Mouse (Mus musculus) midbrain, postnatal 0 days (tissue): ENCODE results near the gene Cyren. TPM values are rescaled to one million over a fixed set of nuclear protein-coding genes. Genes with fewer than 3 reads are reported as not detected.

Source experiments
- ATAC-seq: fragments of 200-750 bp; cut with Nextera tagmentation; 2 replicates; pipeline ENCODE4 v1.8.0; 2017; ENCODE audit warnings: moderate number of reproducible peaks, mild to moderate bottlenecking, moderate TSS enrichment, moderate library complexity; ENCODE audit not compliant: low FRiP score
- DNase-seq: peaks from one replicate; pipeline ENCODE4 v3.0.0-alpha.2; 2015; ENCODE audit warnings: low spot score
- H3K27ac ChIP-seq: fragments of 300-500 bp; sonication (generic); 2 replicates; pipeline ENCODE4 v1.5.1; 2014; ENCODE audit warnings: low read depth, mild to moderate bottlenecking, low read length, mixed read lengths
- H3K27me3 ChIP-seq: fragments of 300-500 bp; sonication (generic); 2 replicates; pipeline ENCODE4 v1.6.1; 2014; ENCODE audit warnings: low read length, control low read depth, mixed read lengths; ENCODE audit not compliant: insufficient read depth
- H3K36me3 ChIP-seq: fragments of 300-500 bp; sonication (generic); 2 replicates; pipeline ENCODE4 v1.6.1; 2014; ENCODE audit warnings: low read length, control low read depth, mixed read lengths; ENCODE audit not compliant: insufficient read depth
- H3K4me1 ChIP-seq: fragments of 300-500 bp; sonication (generic); 2 replicates; pipeline ENCODE4 v1.6.1; 2014; ENCODE audit warnings: mild to moderate bottlenecking, control low read depth, antibody characterized with exemption, low read length, mixed read lengths; ENCODE audit not compliant: insufficient read depth
- H3K4me2 ChIP-seq: fragments of 300-500 bp; sonication (generic); 2 replicates; pipeline ENCODE4 v1.6.1; 2014; ENCODE audit warnings: low read depth, mild to moderate bottlenecking, low read length, mixed read lengths; ENCODE audit not compliant: poor library complexity, severe bottlenecking
- H3K4me3 ChIP-seq: fragments of 300-500 bp; sonication (generic); 2 replicates; pipeline ENCODE4 v1.5.1; 2014; ENCODE audit warnings: low read depth, mild to moderate bottlenecking, low read length, moderate library complexity
- H3K9ac ChIP-seq: fragments of 300-500 bp; sonication (generic); replicated peaks from 2 replicates; pipeline ENCODE4 v1.6.1; 2014; ENCODE audit warnings: mild to moderate bottlenecking, low read length, moderate library complexity, mixed read lengths; ENCODE audit not compliant: poor library complexity, severe bottlenecking
- H3K9me3 ChIP-seq: fragments of 300-500 bp; sonication (generic); 2 replicates; pipeline ENCODE4 v1.6.1; 2016; ENCODE audit warnings: low read length, control low read depth
- CTCF ChIP-seq: IDR thresholded peaks from 2 replicates; pipeline ENCODE4 v1.5.1; 2016; ENCODE audit warnings: antibody characterized with exemption, mild to moderate bottlenecking
- WGBS: fragments of 180-500 bp; shearing (Covaris S2); extraction: QIAGEN DNeasy Blood & Tissue Kit; methylation state at CpG from one replicate; pipeline ENCODE4 v1.1.7; 2014; 5-methylcytosine and 5-hydroxymethylcytosine counted together
- polyA plus RNA-seq: library from polyadenylated mRNA; unstranded; fragments of >200 nt; fragmentation: Nextera tagmentation; extraction: Ambion mirVana; gene quantifications from 2 replicates; pipeline ENCODE4 v1.2.1, GENCODE M21; 2015
- total RNA-seq: library from RNA; depleted of rRNA; stranded (reverse); fragments of >200 nt; gene quantifications from 2 replicates; pipeline ENCODE4 v1.2.3, GENCODE M21; 2014

Cyren gene
- total and polyA plus RNA-seq, 2 experiments from 2014 or later, result 4.9 to 6.0 TPM

GRCm38 (mm10) chr6:34919146-34919545 lies 41.3 kb upstream of the Cyren start:
- Histone ChIP-seq H3K27ac (no peak overlapping the region), H3K4me3 (no peak overlapping the region), H3K9me3 (no peaks in the 10 kb centered on the region), H3K4me1 (no peaks in the 10 kb centered on the region), H3K9ac (no peak overlapping the region), H3K27me3 (no peaks in the 10 kb centered on the region), H3K4me2 (no peak overlapping the region), H3K36me3 (no peaks in the 10 kb centered on the region)
- 93% methylated on average over 7 of the region's 7 CpGs for WGBS
- TF ChIP-seq CTCF, result no peak
- DNase-seq (no peak), ATAC-seq (no peak)

GRCm38 (mm10) chr6:34914462-34914861 lies 36.6 kb upstream of the Cyren start:
- H3K4me1 ChIP-seq, result peaks cover 7% of the 10 kb centered on the region; the same call in 1 of the 2 replicates
- no peaks in the 10 kb centered on the region for H3K9me3 ChIP-seq
- no peak for ATAC-seq
- no peaks in the 10 kb centered on the region for H3K27me3 ChIP-seq
- no peak for DNase-seq
- no peak overlapping the region for H3K4me2 ChIP-seq
- WGBS, result 91% methylated on average over 3 of the region's 3 CpGs
- H3K4me3 ChIP-seq, result no peak overlapping the region
- H3K36me3 ChIP-seq, result no peaks in the 10 kb centered on the region
- no peak for TF ChIP-seq CTCF
- H3K9ac ChIP-seq, result no peak overlapping the region
- no peak overlapping the region for H3K27ac ChIP-seq

GRCm38 (mm10) chr6:34913341-34914040 lies 35.6 kb upstream of the Cyren start:
- Histone ChIP-seq H3K27me3 (no peaks in the 10 kb centered on the region), H3K9me3 (no peaks in the 10 kb centered on the region), H3K27ac (no peak overlapping the region), H3K4me3 (no peak overlapping the region), H3K9ac (no peak overlapping the region), H3K4me2 (no peak overlapping the region), H3K36me3 (no peaks in the 10 kb centered on the region), H3K4me1 (peaks cover 7% of the 10 kb centered on the region; the same call in 1 of the 2 replicates)
- no peak for TF ChIP-seq CTCF
- DNase-seq, result no peak
- ATAC-seq, result no peak
- WGBS, result 87% methylated on average over 13 of the region's 13 CpGs

- Histone ChIP-seq H3K36me3 (peaks cover 25% of the 10 kb centered on the region), H3K4me3 (peak within 1 kb of the TSS; percentile 77), H3K4me2 (peak within 1 kb of the TSS; percentile 61), H3K9ac (peak within 1 kb of the TSS; percentile 77), H3K27ac (peak within 1 kb of the TSS; percentile 85), H3K27me3 (no peaks in the 10 kb centered on the region), H3K9me3 (no peaks in the 10 kb centered on the region), H3K4me1 (peaks cover 7% of the 10 kb centered on the region; the same call in 1 of the 2 replicates)
- peak; percentile 51 for TF ChIP-seq CTCF
- peak; percentile 92 for ATAC-seq
- DNase-seq, result peak; percentile 92
- under 1% methylated on average over 51 of the region's 64 CpGs for WGBS
Observed at GRCm38 (mm10) chr6:34910371-34911219, 32.7 kb upstream of the Cyren start, which contains the start of gene Wdr91. Gene Wdr91, minus strand, starts transcription at chr6:34910876.

- Histone ChIP-seq H3K4me1 (peaks cover 7% of the 10 kb centered on the region; the same call in 1 of the 2 replicates), H3K4me3 (peak overlapping the region; percentile 77), H3K9ac (peak overlapping the region; percentile 77), H3K36me3 (peaks cover 31% of the 10 kb centered on the region), H3K27ac (peak overlapping the region; percentile 85), H3K9me3 (no peaks in the 10 kb centered on the region), H3K27me3 (no peaks in the 10 kb centered on the region), H3K4me2 (peak overlapping the region; percentile 61)
- DNase-seq (no peak), ATAC-seq (no peak)
- TF ChIP-seq CTCF, result no peak
- 43% methylated on average over 8 of the region's 8 CpGs for WGBS
Observed at GRCm38 (mm10) chr6:34909631-34910345, 31.9 kb upstream of the Cyren start.
